Mouse (Mus musculus) spleen, adult 2 months (tissue): Measurements from ENCODE around the gene Ccdc175.

Experiments used
- CTCF ChIP-seq: fragments of 200-500 bp; IDR thresholded peaks from 2 replicates; pipeline ENCODE4 v1.5.1; 2011; ENCODE audit warnings: mild to moderate bottlenecking, inconsistent platforms; ENCODE audit not compliant: insufficient read depth, insufficient read length, insufficient replicate concordance; ENCODE audit errors: extremely low read depth
- POLR2A ChIP-seq: fragments of 200-500 bp; IDR thresholded peaks from 2 replicates; pipeline ENCODE4 v1.6.1; 2011; ENCODE audit warnings: low read depth, low read length, inconsistent platforms

DNA sequence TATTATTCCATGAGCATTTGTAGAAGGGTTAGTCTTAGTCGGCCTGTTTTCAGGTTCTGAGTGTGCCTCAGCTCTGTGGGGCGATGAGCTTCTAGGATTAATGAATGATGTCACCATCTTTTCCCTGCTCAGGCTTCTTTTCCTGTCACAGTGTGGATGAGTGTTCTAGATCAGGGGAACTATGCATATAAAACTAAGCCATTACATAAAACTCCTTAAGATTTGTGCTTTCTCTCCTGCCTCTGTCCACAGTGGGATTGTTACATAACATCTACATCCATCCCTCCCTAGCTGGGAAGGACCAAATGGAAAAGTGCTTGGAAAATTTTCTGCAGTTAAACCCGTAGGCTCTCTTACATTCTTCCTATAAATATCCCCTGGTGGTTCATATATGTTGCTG lies 16.0 kb upstream of the Ccdc175 start:
- no peak for TF ChIP-seq CTCF
- no peak for TF ChIP-seq POLR2A
